Mouse (Mus musculus) heart, embryonic 16.5 days (tissue): ENCODE measurements around the gene Spice1. TPM values are rescaled to one million over a fixed set of nuclear protein-coding genes. Genes with fewer than 3 reads are reported as not detected.

Source experiments
- ATAC-seq: fragments of 200-750 bp; cut with Nextera tagmentation; replicated peaks from 2 replicates; pipeline ENCODE4 v1.8.0; 2017; ENCODE audit warnings: moderate number of reproducible peaks; ENCODE audit not compliant: insufficient read depth, low FRiP score; ENCODE audit errors: extremely low read depth
- H3K27ac ChIP-seq: fragments of 300-500 bp; sonication (generic); 2 replicates; pipeline ENCODE4 v1.5.1; 2014; ENCODE audit warnings: mild to moderate bottlenecking, low read length, control low read depth, moderate library complexity
- H3K27me3 ChIP-seq: fragments of 300-500 bp; sonication (generic); 2 replicates; pipeline ENCODE4 v1.6.1; 2014; ENCODE audit warnings: low read length, mixed read lengths; ENCODE audit not compliant: control insufficient read depth, insufficient read depth
- H3K36me3 ChIP-seq: fragments of 300-500 bp; sonication (generic); 2 replicates; pipeline ENCODE4 v1.6.1; 2014; ENCODE audit not compliant: control insufficient read depth, insufficient read depth
- H3K4me1 ChIP-seq: fragments of 300-500 bp; sonication (generic); 2 replicates; pipeline ENCODE4 v1.6.1; 2014; ENCODE audit warnings: low read length, mixed read lengths; ENCODE audit not compliant: control insufficient read depth, insufficient read depth
- H3K4me2 ChIP-seq: fragments of 300-500 bp; sonication (generic); 2 replicates; pipeline ENCODE4 v1.6.1; 2014; ENCODE audit warnings: low read depth, mild to moderate bottlenecking, control low read depth, low read length
- H3K4me3 ChIP-seq: fragments of 300-500 bp; sonication (generic); 2 replicates; pipeline ENCODE4 v1.5.1; 2014; ENCODE audit warnings: mild to moderate bottlenecking, control low read depth, low read length
- H3K9ac ChIP-seq: fragments of 300-500 bp; sonication (generic); 2 replicates; pipeline ENCODE4 v1.6.1; 2014; ENCODE audit warnings: low read length, control low read depth
- H3K9me3 ChIP-seq: fragments of 300-500 bp; sonication (generic); replicated peaks from 2 replicates; pipeline ENCODE4 v1.6.1; 2016; ENCODE audit warnings: low read length; ENCODE audit not compliant: control insufficient read depth
- WGBS: fragments of 180-500 bp; shearing (Covaris S2); extraction: QIAGEN DNeasy Blood & Tissue Kit; methylation state at CpG from one replicate; pipeline ENCODE4 v1.1.7; 2014; 5-methylcytosine and 5-hydroxymethylcytosine counted together
- polyA plus RNA-seq: library from polyadenylated mRNA; unstranded; fragments of >200 nt; fragmentation: Nextera tagmentation; extraction: Ambion mirVana; gene quantifications from 2 replicates; pipeline ENCODE4 v1.2.1, GENCODE M21; 2015

Spice1 gene
- polyA plus RNA-seq = 19.1 and 21.8 TPM in 2 replicates

DNA sequence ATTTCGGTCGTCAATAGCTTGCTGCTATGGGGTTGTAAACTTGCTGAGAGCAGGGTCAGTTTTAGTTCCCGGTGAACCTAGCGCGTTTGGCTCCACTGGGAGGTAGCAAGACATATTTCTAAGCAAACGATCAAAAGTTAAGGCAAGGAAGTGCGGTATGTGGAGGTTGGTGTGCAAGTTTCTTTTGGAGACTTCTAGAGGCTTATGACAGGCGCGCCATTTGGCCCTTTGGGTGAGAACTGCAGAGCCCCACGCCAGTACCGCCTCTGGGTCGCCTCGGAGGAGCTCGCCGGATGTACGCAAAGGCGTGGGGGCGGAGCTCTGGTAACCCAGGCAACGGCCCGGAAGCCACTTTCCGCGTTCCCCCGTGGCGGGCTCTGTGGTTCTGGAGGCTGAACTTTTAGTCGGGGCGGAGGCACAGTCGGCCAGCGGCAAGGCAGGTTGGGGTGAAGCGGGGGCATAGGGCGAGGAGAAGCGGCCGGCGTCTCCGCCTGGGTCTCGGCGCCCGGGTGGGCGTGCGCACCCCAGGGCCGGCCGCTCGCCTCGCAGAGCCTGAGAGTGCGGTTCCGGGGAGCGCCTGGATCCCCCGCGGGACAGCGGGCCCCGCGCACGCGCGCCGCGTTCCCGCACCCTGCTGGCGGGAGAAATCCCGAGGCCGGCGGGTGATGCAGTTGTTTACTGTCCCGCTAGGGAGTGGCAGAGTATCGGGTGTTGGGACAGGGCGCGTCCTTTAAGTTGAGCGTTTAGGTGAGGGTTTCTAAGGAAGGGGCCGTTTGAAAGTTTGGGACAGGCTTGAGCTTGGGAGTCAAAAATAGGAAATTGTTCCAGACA lies at the start of gene Spice1:
Gene Spice1 (plus strand): TSS at position 51 of the 831 bp plus-strand sequence.
- Histone ChIP-seq H3K4me1 (peaks cover 10% of the 10 kb centered on the region; the same call in 1 of the 2 replicates), H3K4me2 (peak within 1 kb of the TSS; percentile 77), H3K9ac (peak within 1 kb of the TSS; percentile 79), H3K27me3 (no peaks in the 10 kb centered on the region), H3K9me3 (no peaks in the 10 kb centered on the region), H3K36me3 (no peaks in the 10 kb centered on the region), H3K4me3 (peak within 1 kb of the TSS; percentile 71), H3K27ac (peak within 1 kb of the TSS; percentile 86)
- WGBS = under 1% methylated on average over 67 of the region's 67 CpGs
- peak; percentile 98 for ATAC-seq

DNA sequence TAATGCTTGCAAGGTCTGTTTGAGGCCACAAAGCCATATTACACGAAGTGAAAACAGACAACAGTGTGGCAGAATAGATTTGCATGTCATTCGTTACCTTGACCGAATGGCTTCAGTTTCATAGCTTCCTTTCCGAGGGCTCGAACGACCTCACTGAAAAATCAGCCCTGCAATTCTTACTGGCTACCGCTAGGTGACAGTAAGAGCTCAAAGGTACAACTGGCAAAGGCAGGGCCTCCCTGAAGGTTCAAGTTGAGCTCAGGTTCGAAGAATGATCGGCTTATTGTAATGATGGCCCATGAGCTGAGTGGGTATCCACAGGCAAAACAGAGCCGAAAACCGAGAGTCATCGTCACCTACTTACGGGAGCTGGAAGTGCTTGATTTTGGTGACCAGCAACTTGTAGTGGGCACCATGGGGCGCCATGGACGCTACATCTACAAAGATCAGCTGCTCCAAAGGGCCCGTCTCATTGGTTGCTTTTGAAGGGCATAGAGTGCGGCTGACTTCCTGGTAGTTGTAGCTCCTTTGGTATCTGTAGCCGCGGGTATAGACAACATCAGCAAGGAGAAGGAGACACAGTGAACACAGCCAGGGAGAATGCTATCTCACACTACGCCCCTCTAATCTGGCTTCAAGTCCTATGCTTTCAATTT lies 47.4 kb upstream of the Spice1 start:
- no peaks in the 10 kb centered on the region for H3K36me3 ChIP-seq
- H3K4me1 ChIP-seq = no peaks in the 10 kb centered on the region
- H3K27me3 ChIP-seq = no peaks in the 10 kb centered on the region; the same call in 1 of the 2 replicates
- 74% methylated on average over 20 of the region's 20 CpGs for whole genome bisulfite sequencing
- H3K4me3 ChIP-seq = no peak overlapping the region
- no peak overlapping the region for H3K4me2 ChIP-seq
- no peaks in the 10 kb centered on the region for H3K9me3 ChIP-seq
- H3K9ac ChIP-seq = no peak overlapping the region
- ATAC-seq = no peak
- no peak overlapping the region for H3K27ac ChIP-seq

DNA sequence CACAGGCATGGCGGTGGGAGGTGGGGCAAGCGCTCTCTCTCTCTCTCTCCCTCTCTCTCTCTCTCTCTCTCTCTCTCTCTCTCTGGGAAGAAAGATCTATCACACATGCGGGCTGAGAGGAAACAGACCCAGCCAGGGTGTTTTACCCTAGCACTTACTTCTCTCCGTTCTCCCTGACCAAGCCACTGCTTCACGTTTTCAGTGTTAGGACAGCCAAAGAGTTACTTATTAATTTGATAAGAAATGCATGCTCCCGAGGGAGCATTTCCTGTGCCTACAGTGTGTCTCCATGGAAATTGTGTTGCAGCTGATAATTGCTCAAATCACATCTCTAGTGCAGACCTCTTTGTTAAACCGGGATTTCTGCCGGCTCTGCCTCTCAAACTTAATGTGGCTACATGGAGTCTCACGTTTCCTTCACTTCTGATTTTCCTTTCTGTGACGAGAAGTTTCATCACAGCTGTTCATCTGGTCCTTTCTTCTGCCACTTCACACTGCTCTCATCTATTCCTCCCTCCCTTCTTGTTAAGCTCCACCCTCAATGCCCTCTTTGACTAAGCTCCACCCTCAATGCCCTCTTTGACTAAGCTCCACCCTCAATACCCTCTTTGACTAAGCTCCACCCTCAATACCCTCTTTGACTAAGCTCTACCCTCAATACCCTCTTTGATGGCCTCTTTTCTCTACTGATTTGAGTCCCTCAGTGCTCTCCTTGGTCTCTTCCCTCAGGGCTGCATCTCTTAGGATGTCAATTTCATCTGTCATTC lies 44.6 kb upstream of the Spice1 start:
- no peak overlapping the region for H3K27ac ChIP-seq
- no peak; the same call in 1 of the 2 replicates for ATAC-seq
- no peak overlapping the region for H3K9ac ChIP-seq
- no peaks in the 10 kb centered on the region for H3K4me1 ChIP-seq
- no peak overlapping the region for H3K4me3 ChIP-seq
- no peaks in the 10 kb centered on the region for H3K36me3 ChIP-seq
- H3K27me3 ChIP-seq = no peaks in the 10 kb centered on the region; the same call in 1 of the 2 replicates
- WGBS = 37% methylated on average over 10 of the region's 10 CpGs
- H3K9me3 ChIP-seq = no peaks in the 10 kb centered on the region
- no peak overlapping the region for H3K4me2 ChIP-seq

DNA sequence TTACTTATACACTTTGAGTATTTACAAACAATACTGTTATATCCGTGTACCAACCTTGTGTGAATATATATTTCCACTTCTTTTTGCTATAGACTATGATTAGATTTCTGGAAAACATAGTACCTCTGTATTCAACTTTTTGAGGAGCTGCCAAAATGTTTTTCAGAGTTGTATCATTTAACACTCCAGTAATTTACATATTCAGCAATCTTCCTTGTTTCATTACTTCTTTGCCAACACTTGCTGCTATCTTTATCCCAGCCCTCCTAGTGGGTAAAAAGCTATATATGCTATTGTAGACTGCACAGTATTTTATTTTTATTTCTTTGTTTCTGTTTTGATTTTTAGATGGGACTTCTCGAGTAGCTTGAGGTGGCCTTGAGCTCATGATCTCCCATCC lies 43.1 kb upstream of the Spice1 start:
- Histone ChIP-seq H3K27ac (no peak overlapping the region), H3K4me3 (no peak overlapping the region), H3K9me3 (no peaks in the 10 kb centered on the region), H3K4me1 (no peaks in the 10 kb centered on the region), H3K27me3 (no peaks in the 10 kb centered on the region), H3K36me3 (no peaks in the 10 kb centered on the region), H3K4me2 (no peak overlapping the region), H3K9ac (no peak overlapping the region)
- no peak for ATAC-seq
- WGBS = 70% methylated on average over 2 of the region's 2 CpGs

DNA sequence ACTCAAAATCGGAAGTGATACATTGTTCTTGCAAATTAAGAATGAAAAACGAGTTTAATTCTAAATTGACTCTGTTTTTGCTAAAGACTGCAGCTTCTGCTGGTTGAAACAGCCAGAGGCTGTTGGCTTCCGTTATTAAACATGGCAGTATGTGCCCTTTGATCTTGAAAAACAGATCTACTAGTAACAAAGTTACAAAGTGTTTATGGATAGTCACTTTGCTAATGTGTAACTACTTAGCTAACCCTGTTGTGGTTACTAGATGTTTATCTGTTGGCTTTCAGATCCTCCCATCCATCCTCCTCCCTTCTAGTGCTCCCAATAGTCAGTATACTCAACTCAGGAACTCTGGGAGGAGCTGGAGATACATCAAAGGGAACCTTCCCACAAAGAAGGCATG lies 41.3 kb upstream of the Spice1 start:
- Histone ChIP-seq H3K4me3 (no peak overlapping the region), H3K9me3 (no peaks in the 10 kb centered on the region), H3K4me2 (no peak overlapping the region), H3K4me1 (no peaks in the 10 kb centered on the region), H3K27ac (no peak overlapping the region), H3K27me3 (no peaks in the 10 kb centered on the region), H3K9ac (no peak overlapping the region), H3K36me3 (no peaks in the 10 kb centered on the region)
- WGBS = 53% methylated on average over 3 of the region's 3 CpGs
- ATAC-seq = no peak

DNA sequence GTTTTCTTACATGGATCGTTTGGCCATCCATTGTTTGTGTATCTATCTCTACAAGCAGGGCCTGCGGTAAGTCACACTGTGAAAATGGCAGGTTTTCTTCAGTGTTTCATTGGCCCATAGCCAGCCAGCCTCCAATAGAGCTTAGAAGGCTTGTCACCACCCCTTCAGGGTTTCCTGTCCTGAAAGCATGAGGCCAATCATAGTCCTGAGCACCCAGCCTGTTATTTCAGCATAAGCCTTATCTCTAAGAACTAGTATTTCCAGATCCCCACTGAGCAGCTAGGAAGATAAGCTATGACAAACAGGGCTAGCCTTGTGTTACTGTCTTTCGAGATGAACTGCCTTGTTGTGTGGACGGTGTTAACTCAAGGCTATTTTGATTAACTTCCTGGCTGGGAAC lies 33.5 kb upstream of the Spice1 start:
- ATAC-seq = peak; percentile 52; the same call in 1 of the 2 replicates
- 24% methylated on average over 4 of the region's 4 CpGs for WGBS
- H3K4me1 ChIP-seq = peaks cover 6% of the 10 kb centered on the region
- no peaks in the 10 kb centered on the region for H3K27me3 ChIP-seq
- H3K9ac ChIP-seq = no peak overlapping the region
- H3K4me2 ChIP-seq = no peak overlapping the region
- no peak overlapping the region for H3K4me3 ChIP-seq
- H3K9me3 ChIP-seq = no peaks in the 10 kb centered on the region
- H3K27ac ChIP-seq = no peak overlapping the region
- H3K36me3 ChIP-seq = no peaks in the 10 kb centered on the region

DNA sequence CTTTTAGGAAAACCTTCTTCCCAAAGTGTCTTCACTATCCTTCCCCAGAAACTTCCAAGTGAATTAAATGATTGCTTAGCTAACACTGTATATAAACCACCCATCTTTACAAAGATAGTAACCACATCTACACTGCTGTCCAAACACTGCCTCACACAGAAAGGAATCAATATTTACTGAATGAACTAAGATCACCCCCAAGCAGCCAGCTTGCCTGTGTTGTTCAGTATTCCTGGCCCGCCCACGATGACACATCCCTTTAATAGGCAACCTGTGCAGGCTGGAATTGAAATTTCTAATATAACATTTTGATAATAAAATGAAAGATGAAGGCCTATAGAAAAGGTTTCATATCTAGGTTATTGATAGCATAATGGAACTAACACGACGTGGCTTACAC lies 30.6 kb upstream of the Spice1 start:
- H3K9ac ChIP-seq = no peak overlapping the region
- H3K27ac ChIP-seq = no peak overlapping the region
- no peaks in the 10 kb centered on the region for H3K27me3 ChIP-seq
- H3K4me1 ChIP-seq = peaks cover 6% of the 10 kb centered on the region
- no peaks in the 10 kb centered on the region for H3K9me3 ChIP-seq
- no peak overlapping the region for H3K4me2 ChIP-seq
- H3K36me3 ChIP-seq = no peaks in the 10 kb centered on the region
- WGBS = 83% methylated on average over 4 of the region's 4 CpGs
- H3K4me3 ChIP-seq = no peak overlapping the region
- no peak for ATAC-seq

DNA sequence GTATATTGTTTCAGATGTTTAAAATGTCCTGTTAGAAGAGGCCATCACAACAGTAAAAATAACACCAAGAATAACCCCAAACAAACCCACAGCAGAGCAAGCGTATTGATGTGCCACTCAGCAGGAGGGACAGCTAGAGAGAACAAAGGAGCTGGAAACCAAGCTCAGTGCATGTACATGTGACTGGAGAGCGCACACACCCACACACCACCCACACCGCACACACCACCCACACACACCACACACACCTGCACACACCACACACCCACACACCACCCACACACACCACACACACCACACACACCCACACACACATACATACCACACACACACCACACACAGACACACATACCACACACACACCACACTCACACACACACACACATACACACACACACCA lies 26.7 kb upstream of the Spice1 start:
- H3K9me3 ChIP-seq = no peaks in the 10 kb centered on the region
- H3K27me3 ChIP-seq = no peaks in the 10 kb centered on the region
- no peak for ATAC-seq
- WGBS = 82% methylated on average over 3 of the region's 3 CpGs
- no peak overlapping the region for H3K4me2 ChIP-seq
- no peak overlapping the region for H3K27ac ChIP-seq
- no peaks in the 10 kb centered on the region for H3K4me1 ChIP-seq
- no peaks in the 10 kb centered on the region for H3K36me3 ChIP-seq
- H3K4me3 ChIP-seq = no peak overlapping the region
- H3K9ac ChIP-seq = no peak overlapping the region
